Mouse (Mus musculus): ENCODE data around the gene Terf2. TPM values are rescaled to one million over a fixed set of nuclear protein-coding genes. Genes with fewer than 3 reads are reported as not detected.

Terf2 gene
- total and polyA plus RNA-seq, 3 experiments = 15.0 to 36.7 TPM; not detected in 1

- H3K36me3 ChIP-seq (ENCODE audit: control insufficient read depth in 1 of 2, insufficient read depth in 2 of 2, low read length in 2 of 2) = no peaks in the 10 kb centered on the region
- DNase-seq (ENCODE audit: low read depth, low spot score) = no peak
- H3K9me3 ChIP-seq (replicated peaks; ENCODE audit: insufficient read depth, low read length) = no peaks in the 10 kb centered on the region
- H3K9ac ChIP-seq (ENCODE audit: control insufficient read depth, low read depth, low read length, poor library complexity, severe bottlenecking) = no peak overlapping the region
- TF ChIP-seq CHD1 (IDR thresholded peaks at IDR 0.05; ENCODE audit: low read depth, low read length) (no peak), HCFC1 (IDR thresholded peaks at IDR 0.05; ENCODE audit: low read depth, low read length) (no peak), USF2 (IDR thresholded peaks at IDR 0.05; ENCODE audit: borderline replicate concordance in 1 of 2, insufficient read depth in 1 of 2, low read depth in 1 of 2, low read length in 2 of 2) (no peak), BHLHE40 (IDR thresholded peaks at IDR 0.05; ENCODE audit: borderline replicate concordance, low read depth, low read length) (no peak), POLR2AphosphoS5 (IDR thresholded peaks at IDR 0.05; ENCODE audit: borderline replicate concordance, low read depth, low read length) (no peak), KAT2A (conservative IDR thresholded peaks at IDR 0.05; ENCODE audit: low read depth, low read length) (no peak), ETS1 (IDR thresholded peaks at IDR 0.05; ENCODE audit: low read depth, low read length) (no peak), MAZ (IDR thresholded peaks at IDR 0.05; ENCODE audit: low read depth, low read length) (no peak), RCOR1 (IDR thresholded peaks at IDR 0.05; ENCODE audit: low read depth, low read length) (no peak)
- H3K79me2 ChIP-seq (ENCODE audit: control insufficient read depth, insufficient read depth, low read length, poor library complexity) = no peaks in the 10 kb centered on the region
- no peak overlapping the region for H3K4me3 ChIP-seq (ENCODE audit: control insufficient read depth in 1 of 2, insufficient read depth in 1 of 2, low read depth in 2 of 2, low read length in 2 of 2)
- H3K4me1 ChIP-seq (ENCODE audit: control insufficient read depth in 1 of 2, insufficient read depth in 2 of 2, low read length in 2 of 2) = no peaks in the 10 kb centered on the region
- H3K27me3 ChIP-seq (ENCODE audit: control insufficient read depth in 1 of 2, insufficient read depth in 2 of 2, low read length in 2 of 2) = no peaks in the 10 kb centered on the region
- H3K27ac ChIP-seq (ENCODE audit: control insufficient read depth, low read depth, low read length) = no peak overlapping the region
These were observed 26.8 kb upstream of the Terf2 start for GRCm38 (mm10) chr8:107123063-107123614.

DNA sequence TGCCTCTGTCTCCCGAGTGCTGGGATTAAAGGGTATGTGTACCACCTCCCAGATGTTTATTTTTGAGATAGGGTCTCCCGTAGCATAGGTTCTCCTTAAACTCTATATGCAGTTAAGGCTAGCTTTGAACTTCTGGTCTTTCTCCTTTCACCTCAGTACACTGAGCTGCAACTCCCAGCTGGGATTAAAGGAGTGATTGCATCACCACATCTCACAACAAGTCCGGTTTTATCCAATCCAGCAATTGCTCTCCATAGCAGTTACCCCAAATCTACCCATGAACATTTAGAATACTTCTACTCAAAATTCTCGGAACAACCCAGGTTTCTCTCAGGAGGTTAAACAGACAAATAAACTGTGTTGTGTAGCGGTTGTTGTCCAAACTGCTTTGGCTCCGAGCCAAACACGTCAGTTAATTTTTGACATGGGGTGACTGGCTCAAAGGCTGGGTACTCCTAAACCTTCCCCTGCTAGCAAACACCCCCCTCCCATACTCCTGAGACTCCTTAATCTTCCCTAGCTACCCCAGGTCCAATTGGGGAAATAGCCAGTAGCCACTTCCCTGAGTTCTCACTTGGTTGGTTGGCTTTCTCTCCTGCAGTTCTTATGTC, 25.4 kb upstream of the Terf2 start:
- Histone ChIP-seq H3K4me1 (ENCODE audit: control insufficient read depth in 1 of 2, insufficient read depth in 2 of 2, low read length in 2 of 2) (no peaks in the 10 kb centered on the region), H3K4me3 (ENCODE audit: control insufficient read depth in 1 of 2, insufficient read depth in 1 of 2, low read depth in 2 of 2, low read length in 2 of 2) (no peak overlapping the region), H3K27me3 (ENCODE audit: control insufficient read depth in 1 of 2, insufficient read depth in 2 of 2, low read length in 2 of 2) (no peaks in the 10 kb centered on the region), H3K9me3 (replicated peaks; ENCODE audit: insufficient read depth, low read length) (no peaks in the 10 kb centered on the region), H3K79me2 (ENCODE audit: control insufficient read depth, insufficient read depth, low read length, poor library complexity) (no peaks in the 10 kb centered on the region), H3K9ac (ENCODE audit: control insufficient read depth, low read depth, low read length, poor library complexity, severe bottlenecking) (no peak overlapping the region), H3K36me3 (ENCODE audit: control insufficient read depth in 1 of 2, insufficient read depth in 2 of 2, low read length in 2 of 2) (peaks cover 0 to under 1% of the 10 kb centered on the region in 2 experiments; a peak in 1 of 4 replicates), H3K27ac (ENCODE audit: control insufficient read depth, low read depth, low read length) (no peak overlapping the region)
- no peak for DNase-seq (ENCODE audit: low read depth, low spot score)
- TF ChIP-seq CHD1 (IDR thresholded peaks at IDR 0.05; ENCODE audit: low read depth, low read length) (no peak), POLR2A (IDR thresholded peaks at IDR 0.05; ENCODE audit: control insufficient read depth in 1 of 2, insufficient read depth in 1 of 2, low read depth in 1 of 2, low read length in 2 of 2, poor library complexity in 1 of 2) (no peak), ETS1 (IDR thresholded peaks at IDR 0.05; ENCODE audit: low read depth, low read length) (no peak), UBTF (IDR thresholded peaks at IDR 0.05; ENCODE audit: borderline replicate concordance, insufficient read depth, low read depth, low read length) (no peak), ZMIZ1 (IDR thresholded peaks at IDR 0.05; ENCODE audit: low read depth, low read length) (no peak), BHLHE40 (IDR thresholded peaks at IDR 0.05; ENCODE audit: borderline replicate concordance, low read depth, low read length) (no peak), EP300 (IDR thresholded peaks at IDR 0.05; ENCODE audit: low read depth in 1 of 2, low read length in 2 of 2) (no peak), MAX (IDR thresholded peaks at IDR 0.05; ENCODE audit: low read length) (no peak)

Measured in MEL (cell line).